Mouse (Mus musculus) kidney, embryonic 14.5 days (tissue): ENCODE data around the gene Pitx3. TPM values are rescaled to one million over a fixed set of nuclear protein-coding genes. Genes with fewer than 3 reads are reported as not detected.

Source experiments
- ATAC-seq: fragments of 200-750 bp; cut with Nextera tagmentation; 2 replicates; pipeline ENCODE4 v1.8.0; 2017; ENCODE audit warnings: moderate number of reproducible peaks, mild to moderate bottlenecking, moderate TSS enrichment, moderate library complexity; ENCODE audit not compliant: low FRiP score, low TSS enrichment
- H3K27ac ChIP-seq: fragments of 300-500 bp; sonication (generic); 2 replicates; pipeline ENCODE4 v1.5.1; 2014; ENCODE audit warnings: low read depth, mild to moderate bottlenecking, low read length, moderate library complexity, mixed read lengths
- H3K27me3 ChIP-seq: fragments of 300-500 bp; sonication (generic); 2 replicates; pipeline ENCODE4 v1.6.1; 2014; ENCODE audit warnings: mild to moderate bottlenecking, low read length; ENCODE audit not compliant: control insufficient read depth, insufficient read depth
- H3K36me3 ChIP-seq: fragments of 300-500 bp; sonication (generic); 2 replicates; pipeline ENCODE4 v1.6.1; 2014; ENCODE audit warnings: low read length, mixed read lengths; ENCODE audit not compliant: control insufficient read depth, insufficient read depth
- H3K4me1 ChIP-seq: fragments of 300-500 bp; sonication (generic); 2 replicates; pipeline ENCODE4 v1.6.1; 2014; ENCODE audit warnings: low read length, mixed read lengths; ENCODE audit not compliant: control insufficient read depth, insufficient read depth
- H3K4me2 ChIP-seq: fragments of 300-500 bp; sonication (generic); replicated peaks from 2 replicates; pipeline ENCODE4 v1.6.1; 2014; ENCODE audit warnings: low read depth, mild to moderate bottlenecking, low read length
- H3K4me3 ChIP-seq: fragments of 300-500 bp; sonication (generic); 2 replicates; pipeline ENCODE4 v1.5.1; 2014; ENCODE audit warnings: mild to moderate bottlenecking, low read length
- H3K9ac ChIP-seq: fragments of 300-500 bp; sonication (generic); 2 replicates; pipeline ENCODE4 v1.6.1; 2014; ENCODE audit warnings: low read depth, mild to moderate bottlenecking, low read length, moderate library complexity
- H3K9me3 ChIP-seq: fragments of 300-500 bp; sonication (generic); 2 replicates; pipeline ENCODE4 v1.6.1; 2016; ENCODE audit warnings: low read length; ENCODE audit not compliant: control insufficient read depth
- WGBS: fragments of 180-500 bp; shearing (Covaris S2); extraction: QIAGEN DNeasy Blood & Tissue Kit; methylation state at CpG from one replicate; pipeline ENCODE4 v1.1.7; 2014; 5-methylcytosine and 5-hydroxymethylcytosine counted together
- polyA plus RNA-seq: library from polyadenylated mRNA; unstranded; fragments of >200 nt; fragmentation: Nextera tagmentation; extraction: Ambion mirVana; gene quantifications from 2 replicates; pipeline ENCODE4 v1.2.1, GENCODE M21; 2014

Gene Pitx3
- polyA plus RNA-seq, 1 experiment from 2014 or later, result not detected

DNA sequence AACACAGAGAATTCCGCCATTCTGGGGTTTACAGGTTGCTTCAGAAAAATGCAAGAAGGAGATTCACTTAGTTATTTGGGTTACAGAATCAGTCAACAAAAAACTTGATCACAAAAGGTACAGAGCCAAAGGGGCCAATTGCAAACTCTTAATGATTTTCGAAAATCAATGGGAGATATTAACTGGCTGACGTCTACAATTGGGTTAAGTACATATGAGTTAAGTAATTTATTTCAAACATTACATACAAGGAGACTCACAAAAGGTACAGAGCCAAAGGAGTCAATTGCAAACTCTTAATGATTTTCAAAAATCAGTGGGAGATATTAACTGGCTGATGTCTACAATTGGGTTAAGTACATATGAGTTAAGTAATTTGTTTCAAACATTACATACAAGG, 48.6 kb downstream of the Pitx3 start:
- no peak overlapping the region for H3K27ac ChIP-seq
- no peak overlapping the region for H3K4me3 ChIP-seq
- WGBS, result 91% methylated on average over 3 of the region's 3 CpGs
- H3K4me2 ChIP-seq, result no peak overlapping the region
- H3K9me3 ChIP-seq, result no peaks in the 10 kb centered on the region
- H3K9ac ChIP-seq, result no peak overlapping the region
- no peaks in the 10 kb centered on the region for H3K36me3 ChIP-seq
- no peaks in the 10 kb centered on the region for H3K27me3 ChIP-seq
- no peak for ATAC-seq
- no peaks in the 10 kb centered on the region for H3K4me1 ChIP-seq

- Histone ChIP-seq H3K9me3 (no peaks in the 10 kb centered on the region), H3K4me3 (no peak overlapping the region), H3K4me1 (no peaks in the 10 kb centered on the region), H3K27me3 (no peaks in the 10 kb centered on the region), H3K36me3 (no peaks in the 10 kb centered on the region), H3K9ac (no peak overlapping the region), H3K27ac (no peak overlapping the region), H3K4me2 (no peak overlapping the region)
- 91% methylated on average over 5 of the region's 5 CpGs for WGBS
- no peak for ATAC-seq
Observed at GRCm38 (mm10) chr19:46096396-46096795, 51.7 kb downstream of the Pitx3 start.

DNA sequence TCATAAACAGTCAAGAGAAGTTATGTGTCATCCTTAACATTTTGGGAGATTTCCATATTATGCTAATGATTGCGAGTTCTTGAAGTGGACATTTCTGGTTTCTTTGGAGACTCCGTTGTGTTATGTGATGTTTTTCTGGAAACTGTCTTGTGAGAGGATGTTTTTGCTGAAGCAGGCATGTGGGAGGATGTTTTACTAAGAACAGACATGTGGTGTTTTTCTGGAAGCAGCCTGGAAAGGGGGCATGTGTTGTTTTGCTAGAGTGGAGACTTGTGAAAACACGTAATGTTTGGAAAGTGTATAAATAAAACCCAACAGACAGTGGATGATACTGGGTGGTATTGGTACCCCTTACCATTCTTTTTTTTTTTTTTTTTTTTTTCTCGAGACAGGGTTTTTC, 52.8 kb downstream of the Pitx3 start:
- no peak overlapping the region for H3K9ac ChIP-seq
- H3K9me3 ChIP-seq, result no peaks in the 10 kb centered on the region
- no peak overlapping the region for H3K27ac ChIP-seq
- no peak overlapping the region for H3K4me2 ChIP-seq
- H3K4me3 ChIP-seq, result no peak overlapping the region
- H3K36me3 ChIP-seq, result no peaks in the 10 kb centered on the region
- ATAC-seq, result no peak
- 67% methylated on average over 4 of the region's 4 CpGs for WGBS
- no peaks in the 10 kb centered on the region for H3K4me1 ChIP-seq
- H3K27me3 ChIP-seq, result no peaks in the 10 kb centered on the region

DNA sequence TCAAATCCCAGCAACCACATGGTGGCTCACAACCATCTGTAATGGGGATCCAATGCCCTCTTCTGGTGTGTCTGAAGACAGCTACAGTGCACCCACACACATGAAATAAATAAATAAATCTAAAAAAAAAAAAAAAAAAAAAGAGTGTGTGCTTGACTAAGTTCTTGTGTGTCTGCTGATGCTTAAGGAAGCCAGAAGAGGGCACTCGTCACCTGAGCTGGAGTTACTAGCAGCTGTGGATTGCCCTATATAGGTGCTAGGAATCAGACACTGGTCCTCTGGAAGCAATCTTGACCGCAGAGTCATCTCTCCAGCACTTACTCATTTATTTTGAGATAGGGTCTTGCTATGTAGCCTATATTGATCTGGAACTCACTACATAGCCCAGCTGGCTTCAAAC, 54.0 kb downstream of the Pitx3 start:
- H3K27ac ChIP-seq, result no peak overlapping the region
- H3K36me3 ChIP-seq, result no peaks in the 10 kb centered on the region
- H3K9me3 ChIP-seq, result no peaks in the 10 kb centered on the region
- no peak overlapping the region for H3K4me2 ChIP-seq
- H3K27me3 ChIP-seq, result no peaks in the 10 kb centered on the region
- no peaks in the 10 kb centered on the region for H3K4me1 ChIP-seq
- H3K4me3 ChIP-seq, result no peak overlapping the region
- H3K9ac ChIP-seq, result no peak overlapping the region
- 94% methylated on average over 2 of the region's 2 CpGs for WGBS
- ATAC-seq, result no peak

DNA sequence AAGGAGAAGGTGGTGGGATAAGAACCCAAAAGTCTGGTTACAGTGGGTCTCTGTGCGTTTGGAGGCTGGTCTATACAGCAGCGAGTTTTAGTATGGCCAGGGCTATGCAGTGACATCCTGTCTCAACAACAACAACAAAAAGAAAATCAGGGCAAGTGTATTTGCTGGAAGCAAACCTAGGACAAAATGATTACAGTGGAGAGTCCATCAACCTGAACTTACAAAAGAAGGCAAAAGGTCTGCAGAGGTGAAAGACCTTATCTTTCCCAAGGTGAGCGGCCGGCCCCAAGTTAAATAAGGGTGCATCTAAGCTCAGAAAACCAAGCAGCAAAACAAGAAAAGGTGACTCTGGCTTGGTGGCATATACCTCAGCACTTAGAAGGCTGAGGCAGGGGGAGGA, 56.5 kb downstream of the Pitx3 start:
- no peak overlapping the region for H3K4me3 ChIP-seq
- H3K9ac ChIP-seq, result no peak overlapping the region
- no peaks in the 10 kb centered on the region for H3K4me1 ChIP-seq
- 85% methylated on average over 4 of the region's 4 CpGs for WGBS
- no peak overlapping the region for H3K4me2 ChIP-seq
- H3K27me3 ChIP-seq, result no peaks in the 10 kb centered on the region
- H3K27ac ChIP-seq, result no peak overlapping the region
- ATAC-seq, result no peak
- H3K36me3 ChIP-seq, result no peaks in the 10 kb centered on the region
- no peaks in the 10 kb centered on the region for H3K9me3 ChIP-seq

DNA sequence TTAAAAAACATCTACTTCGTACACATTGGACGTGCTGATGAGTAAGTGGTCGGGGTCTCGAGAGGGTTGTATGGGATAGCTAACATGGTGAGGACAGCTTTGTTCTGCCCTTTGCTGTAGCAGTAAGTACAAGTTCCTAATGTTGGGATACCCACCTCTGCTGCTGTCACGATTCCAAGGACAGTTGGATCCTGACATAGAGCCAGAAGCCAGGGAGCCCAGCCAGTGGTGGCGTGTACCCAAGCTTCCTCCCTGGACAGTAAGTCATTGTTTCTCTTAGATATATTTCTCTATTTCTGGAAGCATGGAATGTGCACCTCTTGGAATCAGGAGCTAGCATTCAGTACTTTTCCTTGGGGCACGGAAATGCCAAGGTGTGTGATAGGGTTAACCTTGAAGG, 60.3 kb downstream of the Pitx3 start:
- H3K27me3 ChIP-seq, result no peaks in the 10 kb centered on the region
- H3K27ac ChIP-seq, result no peak overlapping the region
- peaks cover 29% of the 10 kb centered on the region for H3K36me3 ChIP-seq
- no peak overlapping the region for H3K4me2 ChIP-seq
- H3K4me3 ChIP-seq, result no peak overlapping the region
- WGBS, result 83% methylated on average over 7 of the region's 7 CpGs
- no peaks in the 10 kb centered on the region for H3K4me1 ChIP-seq
- no peak for ATAC-seq
- no peak overlapping the region for H3K9ac ChIP-seq
- no peaks in the 10 kb centered on the region for H3K9me3 ChIP-seq

- ATAC-seq, result no peak
- 67% methylated on average over 3 of the region's 3 CpGs for WGBS
Observed at GRCm38 (mm10) chr19:46086337-46086736, 61.8 kb downstream of the Pitx3 start.

More at GRCm38 (mm10) chr19:46086337-46086736, 61.8 kb downstream of the Pitx3 start:
- Histone ChIP-seq H3K4me2 (no peak overlapping the region), H3K36me3 (peaks cover 45% of the 10 kb centered on the region), H3K9ac (no peak overlapping the region), H3K27ac (no peak overlapping the region), H3K27me3 (no peaks in the 10 kb centered on the region), H3K4me1 (no peaks in the 10 kb centered on the region), H3K4me3 (no peak overlapping the region), H3K9me3 (no peaks in the 10 kb centered on the region)

Other genes starting within 250 kb of the Pitx3 start
- 9.0 and 17.0 TPM in 2 replicates for gene Armh3, start 149.8 kb downstream of the Pitx3 start, polyA plus RNA-seq
- gene Hps6, start 144.8 kb downstream of the Pitx3 start, polyA plus RNA-seq, result 2.8 and 4.2 TPM in 2 replicates
- 39.5 and 54.4 TPM in 2 replicates for gene Pprc1, start 103.4 kb downstream of the Pitx3 start, polyA plus RNA-seq
- 79.6 and 97.2 TPM in 2 replicates for gene Ldb1, start 103.1 kb downstream of the Pitx3 start, polyA plus RNA-seq
- 80.6 and 114 TPM in 2 replicates for gene Nolc1, start 72.5 kb downstream of the Pitx3 start, polyA plus RNA-seq
- gene Elovl3, start 16.4 kb downstream of the Pitx3 start, polyA plus RNA-seq, result not detected in 2 replicates
- gene Gbf1, start 4.2 kb upstream of the Pitx3 start, polyA plus RNA-seq, result 29.0 and 50.3 TPM in 2 replicates
- 6.3 and 8.9 TPM in 2 replicates for gene Nfkb2, start 156.0 kb upstream of the Pitx3 start, polyA plus RNA-seq
- gene Psd, start 178.8 kb upstream of the Pitx3 start, polyA plus RNA-seq, result 1.7 and 1.8 TPM in 2 replicates
- 14.2 and 18.2 TPM in 2 replicates for gene Fbxl15, start 179.9 kb upstream of the Pitx3 start, polyA plus RNA-seq
- gene Cuedc2, start 190.4 kb upstream of the Pitx3 start, polyA plus RNA-seq, result 164 and 165 TPM in 2 replicates
- 7.9 and 10.8 TPM in 2 replicates for gene Mfsd13a, start 192.8 kb upstream of the Pitx3 start, polyA plus RNA-seq
- 2.7 and 3.5 TPM in 2 replicates for gene 2310034G01Rik, start 202.0 kb upstream of the Pitx3 start, polyA plus RNA-seq
- gene Actr1a, start 247.4 kb upstream of the Pitx3 start, polyA plus RNA-seq, result 78.5 and 134 TPM in 2 replicates
- gene Sufu, start 248.6 kb upstream of the Pitx3 start, polyA plus RNA-seq, result 28.1 and 48.8 TPM in 2 replicates